Mouse (Mus musculus): ENCODE measurements around the gene Kcnb1. TPM values are rescaled to one million over a fixed set of nuclear protein-coding genes. Genes with fewer than 3 reads are reported as not detected.

Gene Kcnb1
- polyA plus RNA-seq, 1 experiment, result not detected

GRCm38 (mm10) chr2:167048698-167049358 is 141.1 kb downstream of the Kcnb1 start:
- Histone ChIP-seq H3K9me3 (ENCODE audit: control insufficient read depth, low read length) (no peaks in the 10 kb centered on the region), H3K36me3 (ENCODE audit: control insufficient read depth) (peaks cover 94% of the 10 kb centered on the region), H3K4me3 (replicated peaks) (no peak overlapping the region), H3K27me3 (ENCODE audit: control insufficient read depth) (no peaks in the 10 kb centered on the region), H3K4me1 (ENCODE audit: control insufficient read depth) (peaks cover 56% of the 10 kb centered on the region)
- TF ChIP-seq TAL1 (IDR thresholded peaks at IDR 0.05; ENCODE audit: low read length) (no peak), GATA1 (IDR thresholded peaks at IDR 0.05; ENCODE audit: low read length) (no peak)

GRCm38 (mm10) chr2:167048223-167048622 is 141.7 kb downstream of the Kcnb1 start:
- H3K27me3 ChIP-seq (ENCODE audit: control insufficient read depth), result no peaks in the 10 kb centered on the region
- TF ChIP-seq GATA1 (IDR thresholded peaks at IDR 0.05; ENCODE audit: low read length) (no peak), TAL1 (IDR thresholded peaks at IDR 0.05; ENCODE audit: low read length) (no peak)
- no peaks in the 10 kb centered on the region for H3K9me3 ChIP-seq (ENCODE audit: control insufficient read depth, low read length)
- peaks cover 56% of the 10 kb centered on the region for H3K4me1 ChIP-seq (ENCODE audit: control insufficient read depth)
- peaks cover 94% of the 10 kb centered on the region for H3K36me3 ChIP-seq (ENCODE audit: control insufficient read depth)
- no peak overlapping the region for H3K4me3 ChIP-seq (replicated peaks)

Other genes with a start within 250 kb of the Kcnb1 start
- 0.94 and 1.0 TPM in 2 replicates for gene Stau1, start 193.9 kb downstream of the Kcnb1 start, polyA plus RNA-seq (2012)
- 7.1 and 7.5 TPM in 2 replicates for gene Ddx27, start 175.0 kb downstream of the Kcnb1 start, polyA plus RNA-seq (2012)
- 1.1 and 1.5 TPM in 2 replicates for gene Znfx1, start 127.1 kb downstream of the Kcnb1 start, polyA plus RNA-seq (2012)
- not detected in 2 replicates for gene Ptgis, start 50.4 kb upstream of the Kcnb1 start, polyA plus RNA-seq (2012)
- gene B4galt5, start 159.0 kb upstream of the Kcnb1 start, polyA plus RNA-seq (2012), result 0.15 and 0.28 TPM in 2 replicates
- gene Slc9a8, start 231.6 kb upstream of the Kcnb1 start, polyA plus RNA-seq (2012), result 0.95 and 1.2 TPM in 2 replicates

All from erythroblast, embryonic 14.5 days (primary cell).